Mouse (Mus musculus): ENCODE data around the gene Uqcc2. TPM values are rescaled to one million over a fixed set of nuclear protein-coding genes. Genes with fewer than 3 reads are reported as not detected.

The Uqcc2 gene
- total RNA-seq (2023) = 47.1 TPM

DNA sequence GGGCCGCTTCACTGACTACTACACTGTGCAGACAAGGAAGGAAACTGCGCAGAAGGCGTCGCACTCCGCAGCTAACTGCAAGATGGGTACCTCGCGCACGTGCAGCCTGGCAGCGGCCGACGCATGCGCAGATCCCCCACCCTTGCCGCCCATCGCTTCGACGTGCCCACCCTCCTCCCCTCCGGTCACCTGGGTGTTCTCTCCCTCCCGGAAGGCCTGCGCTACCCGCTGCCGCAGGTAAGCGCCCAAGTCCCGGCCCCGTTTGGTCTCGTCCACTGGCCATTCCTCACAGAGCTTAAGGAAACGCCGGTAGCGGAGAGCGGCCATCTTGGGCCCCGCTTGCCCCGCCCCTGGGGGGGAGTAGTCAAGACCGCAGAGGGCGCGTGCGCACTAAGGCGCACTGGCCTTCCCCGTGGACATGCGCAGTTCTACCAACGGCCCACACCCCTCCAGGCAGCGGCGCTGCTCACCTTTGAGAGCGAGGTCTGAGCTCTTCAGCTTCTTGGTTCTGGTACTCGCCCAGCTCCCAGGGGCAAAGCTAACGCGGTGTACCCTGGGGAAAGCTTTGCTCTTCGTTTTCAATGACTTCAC is at the start of gene Uqcc2:
TSS of gene Uqcc2 (minus strand) at position 366 of the 591 bp plus-strand sequence.

DNA sequence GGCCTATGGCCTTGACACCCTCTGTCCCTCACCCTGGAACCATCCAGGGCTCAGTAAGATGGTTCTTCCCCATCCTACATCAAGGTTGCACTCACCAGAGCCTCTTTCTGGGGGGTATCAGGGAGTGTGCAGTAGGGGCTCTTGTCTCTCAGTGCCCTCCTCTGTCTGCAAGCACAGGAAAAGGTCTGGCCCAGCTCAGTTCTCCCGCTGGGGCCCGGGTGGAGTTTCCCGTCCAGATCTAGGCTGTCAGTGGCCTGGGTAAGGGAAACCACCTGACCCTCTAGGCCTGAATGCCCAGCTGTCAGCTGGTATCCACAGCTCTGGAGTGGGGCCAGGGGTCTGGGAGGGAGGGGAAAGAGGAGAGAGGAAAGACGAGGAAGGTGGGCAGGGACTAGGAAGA is 33.8 kb upstream of the Uqcc2 start, which contains the start of gene Ip6k3:
TSS of gene Ip6k3 (minus strand) at position 251 of the 400 bp plus-strand sequence.

Other genes with a start within 250 kb of the Uqcc2 start
- gene Kifc5b, start 216.8 kb downstream of the Uqcc2 start, total RNA-seq (2023) = 7.1 TPM
- 154 TPM for gene Phf1, start 200.9 kb downstream of the Uqcc2 start, total RNA-seq (2023)
- 88.8 TPM for gene Cuta, start 194.3 kb downstream of the Uqcc2 start, total RNA-seq (2023)
- 2.7 TPM for gene Syngap1, start 192.7 kb downstream of the Uqcc2 start, total RNA-seq (2023)
- 21.0 TPM for gene Zbtb9, start 160.7 kb downstream of the Uqcc2 start, total RNA-seq (2023)
- 37.7 TPM for gene Bak1, start 104.9 kb downstream of the Uqcc2 start, total RNA-seq (2023)
- 104 TPM for gene Itpr3, start 76.6 kb downstream of the Uqcc2 start, total RNA-seq (2023)
- gene Ip6k3, start 33.9 kb upstream of the Uqcc2 start, total RNA-seq (2023) = not detected
- 80.0 TPM for gene Lemd2, start 70.6 kb upstream of the Uqcc2 start, total RNA-seq (2023)

Measured in CD4-positive naive resting alpha-beta T cell, adult 57 days (primary cell).